22 mouse cellular contexts compared by ENCODE assay signal in genomic region chr10:94172706-94173105, GRCm38 (mm10). TPM values are rescaled to one million over a fixed set of nuclear protein-coding genes. Genes with fewer than 3 reads are reported as not detected.
A peak's percentile ranks its signal among the peaks of the same experiment; 100 is the strongest.
DNase-seq lines count a peak whose midpoint lies in the region; ATAC-seq and TF ChIP-seq lines count a peak whose summit lies in the region.
"Had no signal": no experiment of that assay in that cellular context is flagged by ENCODE, and none has a peak within 500 bp of the region (broad histone marks: within the 10 kb centered on the region; RNA-seq: fewer than 3 reads in every experiment).

No protein-coding gene starts in this region.

- in situ Hi-C loops in ES-E14 (cut with MboI; ENCODE audit: low sequenced_read_pairs in 2 of 2, unreplicated experiment in 2 of 2) = no loop called here

- H3K36me3 ChIP-seq in hindbrain, embryonic 10.5 days = peaks cover 83% of the 10 kb centered on the region
- H3K36me3 ChIP-seq in hindbrain, postnatal 0 days (ENCODE audit: insufficient read depth, low read length) = peaks cover 43% of the 10 kb centered on the region
- H3K36me3 ChIP-seq in ES-E14 (ENCODE audit: control insufficient read depth, insufficient read depth, low read length, poor library complexity, severe bottlenecking) = peaks cover 11% of the 10 kb centered on the region
- H3K36me3 ChIP-seq in forebrain, embryonic 13.5 days (ENCODE audit: poor library complexity, severe bottlenecking) = peaks cover 58% of the 10 kb centered on the region
- H3K36me3 ChIP-seq in midbrain, embryonic 12.5 days = peaks cover 43% of the 10 kb centered on the region

- peaks cover 27% of the 10 kb centered on the region for H3K4me1 ChIP-seq in hindbrain, embryonic 10.5 days (replicated peaks)
- no peaks in the 10 kb centered on the region for H3K4me1 ChIP-seq in hindbrain, postnatal 0 days (ENCODE audit: insufficient read depth, low read length)
- H3K4me1 ChIP-seq in ES-E14 (ENCODE audit: control insufficient read depth in 2 of 2, insufficient read depth in 2 of 2, low read length in 2 of 2, poor library complexity in 1 of 2) = peaks cover 0 to 7% of the 10 kb centered on the region in 2 experiments; a peak in 3 of 4 replicates
- peaks cover 24% of the 10 kb centered on the region for H3K4me1 ChIP-seq in forebrain, embryonic 13.5 days
- peaks cover 25% of the 10 kb centered on the region for H3K4me1 ChIP-seq in midbrain, embryonic 12.5 days
- H3K4me1 ChIP-seq: limb, embryonic 12.5 days; stomach, embryonic 15.5 days had no signal

- TF ChIP-seq CTCF in hindbrain, postnatal 0 days (IDR thresholded peaks at IDR 0.05; ENCODE audit: low read depth) = no peak

- DNase-seq in hindbrain, embryonic 10.5 days (ENCODE audit: low spot score) = peak; percentile 23
- DNase-seq in hindbrain, postnatal 0 days (ENCODE audit: low spot score) = no peak
- DNase-seq in ES-E14 (ENCODE audit: low read depth, low spot score) = peak; percentile 49
- no peak for DNase-seq in layer of hippocampus, postnatal 36 days
- no peak for DNase-seq in ovary, adult 18-20 months (ENCODE audit: low spot score)
- DNase-seq: adrenal gland, postnatal 25 days; B cell, adult 2 months; cerebellum, adult 18-20 months; cerebellum, postnatal 25 days; gastrocnemius, adult 2 months; lung, adult 2 months; thymus, adult 18-20 months had no signal

- 34% methylated on average over 6 of the region's 6 CpGs for WGBS in hindbrain, embryonic 10.5 days
- WGBS in hindbrain, postnatal 0 days = 16% methylated on average over 6 of the region's 6 CpGs
- WGBS in forebrain, embryonic 13.5 days = 13% methylated on average over 6 of the region's 6 CpGs
- 13% methylated on average over 6 of the region's 6 CpGs for WGBS in midbrain, embryonic 12.5 days

- H3K27me3 ChIP-seq in hindbrain, embryonic 10.5 days (ENCODE audit: insufficient read depth, poor library complexity, severe bottlenecking) = no peaks in the 10 kb centered on the region
- no peaks in the 10 kb centered on the region for H3K27me3 ChIP-seq in hindbrain, postnatal 0 days (ENCODE audit: insufficient read depth, low read length)
- H3K27me3 ChIP-seq in forebrain, embryonic 13.5 days = no peaks in the 10 kb centered on the region
- H3K27me3 ChIP-seq in midbrain, embryonic 12.5 days = no peaks in the 10 kb centered on the region
- H3K27me3 ChIP-seq: heart, embryonic 13.5 days; limb, embryonic 12.5 days; liver, embryonic 12.5 days; megakaryocyte, embryonic 14.5 days; stomach, embryonic 15.5 days had no signal

- ATAC-seq in hindbrain, postnatal 0 days = no peak
- ATAC-seq in forebrain, embryonic 13.5 days = no peak
- ATAC-seq in midbrain, embryonic 12.5 days (ENCODE audit: low FRiP score, low read depth) = 0 out of 2 replicates have a peak, but pooled peaks have one; percentile 44
- ATAC-seq: activated CD4-positive, CD25-positive, alpha-beta regulatory T cell, adult 4 months; inflammation-experienced regulatory T-cells, adult 6 months; liver, embryonic 12.5 days had no signal

- H3K4me3 ChIP-seq in hindbrain, embryonic 10.5 days = no peak overlapping the region
- no peak overlapping the region for H3K4me3 ChIP-seq in hindbrain, postnatal 0 days (ENCODE audit: low read length)
- H3K4me3 ChIP-seq in ES-E14 (ENCODE audit: insufficient read depth in 1 of 2, low read depth in 1 of 2, low read length in 2 of 2, poor library complexity in 1 of 2, severe bottlenecking in 1 of 2) = no peak overlapping the region
- H3K4me3 ChIP-seq in forebrain, embryonic 13.5 days = no peak overlapping the region
- no peak overlapping the region for H3K4me3 ChIP-seq in midbrain, embryonic 12.5 days
- H3K4me3 ChIP-seq: gastrocnemius, adult 2 months; heart, embryonic 13.5 days; limb, embryonic 12.5 days; liver, embryonic 12.5 days; megakaryocyte, embryonic 14.5 days; myocyte; stomach, embryonic 15.5 days had no signal

- H3K27ac ChIP-seq in hindbrain, embryonic 10.5 days = peak overlapping the region; percentile 62; the same call in 1 of the 2 replicates
- no peak overlapping the region for H3K27ac ChIP-seq in hindbrain, postnatal 0 days
- H3K27ac ChIP-seq in ES-E14 (ENCODE audit: insufficient read depth, low read depth, low read length, poor library complexity, severe bottlenecking) = no peak overlapping the region
- 0 out of 2 replicates have a peak overlapping the region, but pooled peaks have one; percentile 36 for H3K27ac ChIP-seq in forebrain, embryonic 13.5 days
- peak overlapping the region; percentile 52; the same call in 1 of the 2 replicates for H3K27ac ChIP-seq in midbrain, embryonic 12.5 days (replicated peaks)
- H3K27ac ChIP-seq: gastrocnemius, adult 2 months; limb, embryonic 12.5 days; liver, embryonic 12.5 days; stomach, embryonic 15.5 days had no signal

- H3K4me2 ChIP-seq in hindbrain, postnatal 0 days (ENCODE audit: low read depth, low read length) = no peak overlapping the region
- peak overlapping the region; percentile 22; the same call in 1 of the 2 replicates for H3K4me2 ChIP-seq in forebrain, embryonic 13.5 days
- H3K4me2 ChIP-seq in midbrain, embryonic 12.5 days (replicated peaks) = peak overlapping the region; percentile 2; the same call in 1 of the 2 replicates
- H3K4me2 ChIP-seq: limb, embryonic 12.5 days; liver, embryonic 12.5 days had no signal

- H3K9ac ChIP-seq in hindbrain, postnatal 0 days (replicated peaks; ENCODE audit: low read length) = no peak overlapping the region
- no peak overlapping the region for H3K9ac ChIP-seq in ES-E14 (ENCODE audit: insufficient read depth, low read depth, low read length, poor library complexity, severe bottlenecking)
- no peak overlapping the region for H3K9ac ChIP-seq in forebrain, embryonic 13.5 days
- H3K9ac ChIP-seq in midbrain, embryonic 12.5 days (replicated peaks) = no peak overlapping the region
- H3K9ac ChIP-seq: heart, embryonic 13.5 days; limb, embryonic 12.5 days; liver, embryonic 12.5 days; stomach, embryonic 15.5 days had no signal

- peaks cover 11% of the 10 kb centered on the region for H3K9me3 ChIP-seq in hindbrain, embryonic 10.5 days
- H3K9me3 ChIP-seq in hindbrain, postnatal 0 days (ENCODE audit: low read length) = peaks cover 4% of the 10 kb centered on the region; the same call in 1 of the 2 replicates
- H3K9me3 ChIP-seq in ES-E14 (ENCODE audit: control insufficient read depth, insufficient read depth, low read depth, low read length) = no peaks in the 10 kb centered on the region
- H3K9me3 ChIP-seq in forebrain, embryonic 13.5 days (replicated peaks) = no peaks in the 10 kb centered on the region
- H3K9me3 ChIP-seq in midbrain, embryonic 12.5 days = 0 out of 2 replicates have a peak, but pooled peaks cover 6% of the 10 kb centered on the region
- H3K9me3 ChIP-seq: liver, embryonic 12.5 days; megakaryocyte, embryonic 14.5 days; stomach, embryonic 15.5 days had no signal

TF ChIP-seq in ES-E14, 5 proteins besides CTCF, POLR2A, EP300 and RAD21:
- no peak for TF ChIP-seq ZC3H11A (IDR thresholded peaks at IDR 0.05; ENCODE audit: borderline replicate concordance, low read depth, low read length)
- no peak for TF ChIP-seq ZNF384 (IDR thresholded peaks at IDR 0.05; ENCODE audit: low read depth, low read length)
- no peak for TF ChIP-seq HCFC1 (IDR thresholded peaks at IDR 0.05; ENCODE audit: borderline replicate concordance, insufficient read depth, low read length)
- TF ChIP-seq CHD2 (IDR thresholded peaks at IDR 0.05; ENCODE audit: low read depth, low read length) = no peak

RNA-seq across cellular contexts. Expression of gene Nr2c1, which starts 24.9 kb away (rescaled TPM):
- 12.1 and 13.6 TPM in 2 replicates for polyA plus RNA-seq in hindbrain, embryonic 10.5 days (2016; fragmentation: Nextera tagmentation; extraction: Ambion mirVana)
- total RNA-seq in hindbrain, postnatal 0 days (2014; rRNA removed) = 5.2 and 8.5 TPM in 2 replicates
- polyA plus RNA-seq in hindbrain, postnatal 0 days (2015; fragmentation: Nextera tagmentation; extraction: Ambion mirVana) = 3.5 and 3.8 TPM in 2 replicates
- total RNA-seq in ES-E14 (2012; rRNA removed) = 6.5 and 8.0 TPM in 2 replicates
- 7.8 and 8.6 TPM in 2 replicates for polyA plus RNA-seq in forebrain, embryonic 13.5 days (2015; fragmentation: Nextera tagmentation; extraction: Ambion mirVana)
- 11.6 and 12.3 TPM in 2 replicates for polyA plus RNA-seq in midbrain, embryonic 12.5 days (2016; fragmentation: Nextera tagmentation; extraction: Ambion mirVana)
- 1 to 10 TPM; 9.2 to 9.7 TPM for total RNA-seq in layer of hippocampus, postnatal 36 days (2021)

RNA-seq across cellular contexts. Expression of gene Ndufa12, which starts 25.8 kb away (rescaled TPM):
- polyA plus RNA-seq in hindbrain, embryonic 10.5 days (2016; fragmentation: Nextera tagmentation; extraction: Ambion mirVana) = 581 and 616 TPM in 2 replicates
- total RNA-seq in hindbrain, postnatal 0 days (2014; rRNA removed) = 203 and 253 TPM in 2 replicates
- polyA plus RNA-seq in hindbrain, postnatal 0 days (2015; fragmentation: Nextera tagmentation; extraction: Ambion mirVana) = 611 and 624 TPM in 2 replicates
- 131 and 184 TPM in 2 replicates for total RNA-seq in ES-E14 (2012; rRNA removed)
- 376 and 416 TPM in 2 replicates for polyA plus RNA-seq in forebrain, embryonic 13.5 days (2015; fragmentation: Nextera tagmentation; extraction: Ambion mirVana)
- polyA plus RNA-seq in midbrain, embryonic 12.5 days (2016; fragmentation: Nextera tagmentation; extraction: Ambion mirVana) = 429 and 433 TPM in 2 replicates
- total RNA-seq in layer of hippocampus, postnatal 36 days (2021) = 100 to 1,000 TPM; 282 to 283 TPM

Comparison
In these comparisons a context has a peak if more than half of its experiments do, and no peak if none do; other contexts are left out.
1. DNase-seq: peak in hindbrain, embryonic 10.5 days (single experiment) and ES-E14 (single experiment); none in hindbrain, postnatal 0 days (single experiment), layer of hippocampus, postnatal 36 days (0 of 2) and ovary, adult 18-20 months (single experiment).
2. H3K27ac ChIP-seq: peak in hindbrain, embryonic 10.5 days (single experiment), forebrain, embryonic 13.5 days (single experiment) and midbrain, embryonic 12.5 days (single experiment); none in hindbrain, postnatal 0 days (single experiment) and ES-E14 (single experiment).